Mouse (Mus musculus): ENCODE results near the gene Hist2h2aa1. TPM values are rescaled to one million over a fixed set of nuclear protein-coding genes. Genes with fewer than 3 reads are reported as not detected.

The Hist2h2aa1 gene
- polyA plus RNA-seq (2014; fragmentation: Illumina TruSeq; extraction: RNeasy Lipid Tissue Mini Kit (QIAGEN cat#74804); ENCODE audit: low read depth, low replicate concordance), result not detected

GRCm38 (mm10) chr3:96245003-96245886 is at the start of gene Hist2h2aa1:
Hist2h2aa1 (plus strand) TSS chr3:96245497.

GRCm38 (mm10) chr3:96219661-96220130 is 25.6 kb upstream of the Hist2h2aa1 start, which contains the start of the genes Bola1 and Hist2h2ab:
Bola1 (minus strand) TSS chr3:96219709.
Hist2h2ab (plus strand) TSS chr3:96219865.

GRCm38 (mm10) chr3:96220765-96221639 is 24.3 kb upstream of the Hist2h2aa1 start, which contains the start of the genes Hist2h2ac and Hist2h2be:
Hist2h2ac (minus strand) TSS chr3:96220880.
Hist2h2be (plus strand) TSS chr3:96221119.

GRCm38 (mm10) chr3:96238954-96239793 is 6.1 kb upstream of the Hist2h2aa1 start, which contains the start of gene Hist2h3c2:
Hist2h3c2 (minus strand) TSS chr3:96239127.

GRCm38 (mm10) chr3:96239949-96240798 is 5.1 kb upstream of the Hist2h2aa1 start, which contains the start of gene Hist2h2aa2:
Hist2h2aa2 (minus strand) TSS chr3:96240276.

GRCm38 (mm10) chr3:96246427-96246856 is 1.1 kb downstream of the Hist2h2aa1 start, which contains the start of gene Hist2h3c1:
Hist2h3c1 (plus strand) TSS chr3:96246685.

GRCm38 (mm10) chr3:96262979-96263550 is 17.8 kb downstream of the Hist2h2aa1 start, which contains the start of gene Hist2h4:
Hist2h4 (minus strand) TSS chr3:96263311.

GRCm38 (mm10) chr3:96268051-96268775 is 22.9 kb downstream of the Hist2h2aa1 start, which contains the start of gene Hist2h3b:
Hist2h3b (plus strand) TSS chr3:96268654.

GRCm38 (mm10) chr3:96269511-96270474 is 24.5 kb downstream of the Hist2h2aa1 start, which contains the start of gene Hist2h2bb:
Hist2h2bb (plus strand) TSS chr3:96269752.

GRCm38 (mm10) chr3:96293787-96294186 is 48.5 kb downstream of the Hist2h2aa1 start, which contains the start of gene Fcgr1:
Fcgr1 (minus strand) TSS chr3:96293969.

Other genes starting within 250 kb of the Hist2h2aa1 start
- gene Plekho1, start 249.5 kb upstream of the Hist2h2aa1 start, polyA plus RNA-seq (2014; fragmentation: Illumina TruSeq; extraction: RNeasy Lipid Tissue Mini Kit (QIAGEN cat#74804); ENCODE audit: low read depth, low replicate concordance), result 3.1 TPM
- 54.3 TPM for gene Vps45, start 187.0 kb upstream of the Hist2h2aa1 start, polyA plus RNA-seq (2014; fragmentation: Illumina TruSeq; extraction: RNeasy Lipid Tissue Mini Kit (QIAGEN cat#74804); ENCODE audit: low read depth, low replicate concordance)
- 22.0 TPM for gene Otud7b, start 141.0 kb upstream of the Hist2h2aa1 start, polyA plus RNA-seq (2014; fragmentation: Illumina TruSeq; extraction: RNeasy Lipid Tissue Mini Kit (QIAGEN cat#74804); ENCODE audit: low read depth, low replicate concordance)
- gene Mtmr11, start 83.5 kb upstream of the Hist2h2aa1 start, polyA plus RNA-seq (2014; fragmentation: Illumina TruSeq; extraction: RNeasy Lipid Tissue Mini Kit (QIAGEN cat#74804); ENCODE audit: low read depth, low replicate concordance), result 21.7 TPM
- gene Sf3b4, start 73.2 kb upstream of the Hist2h2aa1 start, polyA plus RNA-seq (2014; fragmentation: Illumina TruSeq; extraction: RNeasy Lipid Tissue Mini Kit (QIAGEN cat#74804); ENCODE audit: low read depth, low replicate concordance), result 9.6 TPM
- 5.4 TPM for gene Sv2a, start 64.3 kb upstream of the Hist2h2aa1 start, polyA plus RNA-seq (2014; fragmentation: Illumina TruSeq; extraction: RNeasy Lipid Tissue Mini Kit (QIAGEN cat#74804); ENCODE audit: low read depth, low replicate concordance)
- 5.1 TPM for gene Bola1, start 25.8 kb upstream of the Hist2h2aa1 start, polyA plus RNA-seq (2014; fragmentation: Illumina TruSeq; extraction: RNeasy Lipid Tissue Mini Kit (QIAGEN cat#74804); ENCODE audit: low read depth, low replicate concordance)
- not detected for gene Hist2h2ab, start 25.6 kb upstream of the Hist2h2aa1 start, polyA plus RNA-seq (2014; fragmentation: Illumina TruSeq; extraction: RNeasy Lipid Tissue Mini Kit (QIAGEN cat#74804); ENCODE audit: low read depth, low replicate concordance)
- not detected for gene Hist2h2ac, start 24.6 kb upstream of the Hist2h2aa1 start, polyA plus RNA-seq (2014; fragmentation: Illumina TruSeq; extraction: RNeasy Lipid Tissue Mini Kit (QIAGEN cat#74804); ENCODE audit: low read depth, low replicate concordance)
- 15.0 TPM for gene Hist2h2be, start 24.4 kb upstream of the Hist2h2aa1 start, polyA plus RNA-seq (2014; fragmentation: Illumina TruSeq; extraction: RNeasy Lipid Tissue Mini Kit (QIAGEN cat#74804); ENCODE audit: low read depth, low replicate concordance)
- gene Hist2h3c2, start 6.4 kb upstream of the Hist2h2aa1 start, polyA plus RNA-seq (2014; fragmentation: Illumina TruSeq; extraction: RNeasy Lipid Tissue Mini Kit (QIAGEN cat#74804); ENCODE audit: low read depth, low replicate concordance), result 2.3 TPM
- not detected for gene Hist2h2aa2, start 5.2 kb upstream of the Hist2h2aa1 start, polyA plus RNA-seq (2014; fragmentation: Illumina TruSeq; extraction: RNeasy Lipid Tissue Mini Kit (QIAGEN cat#74804); ENCODE audit: low read depth, low replicate concordance)
- gene Hist2h3c1, start 1.2 kb downstream of the Hist2h2aa1 start, polyA plus RNA-seq (2014; fragmentation: Illumina TruSeq; extraction: RNeasy Lipid Tissue Mini Kit (QIAGEN cat#74804); ENCODE audit: low read depth, low replicate concordance), result 24.4 TPM
- gene Hist2h4, start 17.8 kb downstream of the Hist2h2aa1 start, polyA plus RNA-seq (2014; fragmentation: Illumina TruSeq; extraction: RNeasy Lipid Tissue Mini Kit (QIAGEN cat#74804); ENCODE audit: low read depth, low replicate concordance), result 0.28 TPM
- not detected for gene Hist2h3b, start 23.2 kb downstream of the Hist2h2aa1 start, polyA plus RNA-seq (2014; fragmentation: Illumina TruSeq; extraction: RNeasy Lipid Tissue Mini Kit (QIAGEN cat#74804); ENCODE audit: low read depth, low replicate concordance)
- not detected for gene Hist2h2bb, start 24.3 kb downstream of the Hist2h2aa1 start, polyA plus RNA-seq (2014; fragmentation: Illumina TruSeq; extraction: RNeasy Lipid Tissue Mini Kit (QIAGEN cat#74804); ENCODE audit: low read depth, low replicate concordance)
- gene Fcgr1, start 48.5 kb downstream of the Hist2h2aa1 start, polyA plus RNA-seq (2014; fragmentation: Illumina TruSeq; extraction: RNeasy Lipid Tissue Mini Kit (QIAGEN cat#74804); ENCODE audit: low read depth, low replicate concordance), result 0.65 TPM
- not detected for gene BC107364, start 206.8 kb downstream of the Hist2h2aa1 start, polyA plus RNA-seq (2014; fragmentation: Illumina TruSeq; extraction: RNeasy Lipid Tissue Mini Kit (QIAGEN cat#74804); ENCODE audit: low read depth, low replicate concordance)